Mouse (Mus musculus): Measurements from ENCODE around the gene Orc5. TPM values are rescaled to one million over a fixed set of nuclear protein-coding genes. Genes with fewer than 3 reads are reported as not detected.
"Not testable (repeated sequence)": the region's sequence is repeated elsewhere in the genome, so short reads cannot be mapped to it uniquely, and the experiment has no call there.

Orc5 gene
- polyA plus RNA-seq, 1 experiment, result 10.1 TPM

GRCm38 (mm10) chr5:22482567-22482966 lies 67.7 kb downstream of the Orc5 start:
- TF ChIP-seq POLR2A (IDR thresholded peaks at IDR 0.05; ENCODE audit: borderline replicate concordance, extremely low read depth, insufficient read depth, insufficient read length, poor library complexity, severe bottlenecking) (no peak), CTCF (IDR thresholded peaks at IDR 0.05; ENCODE audit: borderline replicate concordance, extremely low read depth, insufficient read depth, insufficient read length) (no peak)
- peak; percentile 71 for DNase-seq (ENCODE audit: low read depth)

- DNase-seq (ENCODE audit: low read depth), result not testable (repeated sequence)
Measured at GRCm38 (mm10) chr5:22472445-22472844, 77.8 kb downstream of the Orc5 start.

- no peak for TF ChIP-seq POLR2A (IDR thresholded peaks at IDR 0.05; ENCODE audit: borderline replicate concordance, extremely low read depth, insufficient read depth, insufficient read length, poor library complexity, severe bottlenecking)
- TF ChIP-seq CTCF (IDR thresholded peaks at IDR 0.05; ENCODE audit: borderline replicate concordance, extremely low read depth, insufficient read depth, insufficient read length), result no peak
- DNase-seq (ENCODE audit: low read depth), result peak; percentile 83
Measured at GRCm38 (mm10) chr5:22471243-22471642, 79.0 kb downstream of the Orc5 start.

- DNase-seq (ENCODE audit: low read depth), result peak; percentile 61
- no peak for TF ChIP-seq POLR2A (IDR thresholded peaks at IDR 0.05; ENCODE audit: borderline replicate concordance, extremely low read depth, insufficient read depth, insufficient read length, poor library complexity, severe bottlenecking)
- no peak for TF ChIP-seq CTCF (IDR thresholded peaks at IDR 0.05; ENCODE audit: borderline replicate concordance, extremely low read depth, insufficient read depth, insufficient read length)
Measured at GRCm38 (mm10) chr5:22452871-22453661, 97.2 kb downstream of the Orc5 start.

- peak; percentile 6 for DNase-seq (ENCODE audit: low read depth)
- TF ChIP-seq POLR2A (IDR thresholded peaks at IDR 0.05; ENCODE audit: borderline replicate concordance, extremely low read depth, insufficient read depth, insufficient read length, poor library complexity, severe bottlenecking), result no peak
- no peak for TF ChIP-seq CTCF (IDR thresholded peaks at IDR 0.05; ENCODE audit: borderline replicate concordance, extremely low read depth, insufficient read depth, insufficient read length)
Measured at GRCm38 (mm10) chr5:22452452-22452851, 97.8 kb downstream of the Orc5 start.

- no peak for DNase-seq (ENCODE audit: low read depth)
- TF ChIP-seq POLR2A (IDR thresholded peaks at IDR 0.05; ENCODE audit: borderline replicate concordance, extremely low read depth, insufficient read depth, insufficient read length, poor library complexity, severe bottlenecking), result no peak
- TF ChIP-seq CTCF (IDR thresholded peaks at IDR 0.05; ENCODE audit: borderline replicate concordance, extremely low read depth, insufficient read depth, insufficient read length), result no peak
Measured at GRCm38 (mm10) chr5:22451764-22452163, 98.5 kb downstream of the Orc5 start.

GRCm38 (mm10) chr5:22449492-22449891 lies 100.7 kb downstream of the Orc5 start:
- no peak for DNase-seq (ENCODE audit: low read depth)
- TF ChIP-seq POLR2A (IDR thresholded peaks at IDR 0.05; ENCODE audit: borderline replicate concordance, extremely low read depth, insufficient read depth, insufficient read length, poor library complexity, severe bottlenecking) (no peak), CTCF (IDR thresholded peaks at IDR 0.05; ENCODE audit: borderline replicate concordance, extremely low read depth, insufficient read depth, insufficient read length) (no peak)

Other genes with a start within 250 kb of the Orc5 start
- 113 and 127 TPM in 2 replicates for gene Reln, start 205.7 kb downstream of the Orc5 start, polyA plus RNA-seq (2012; rRNA removed)
- gene Lhfpl3, start 195.6 kb upstream of the Orc5 start, polyA plus RNA-seq (2012; rRNA removed), result 7.0 and 10.0 TPM in 2 replicates

Measured in brain, embryonic 14.5 days (tissue).